Mouse (Mus musculus) liver, embryonic 14.5 days (tissue): ENCODE measurements around the gene Mansc1.

ENCODE experiments used
- CTCF ChIP-seq: IDR thresholded peaks from 2 replicates; pipeline ENCODE4 v1.5.1; 2016; ENCODE audit warnings: antibody characterized with exemption, low read depth, control low read depth
- EP300 ChIP-seq: IDR thresholded peaks from 2 replicates; pipeline ENCODE4 v1.6.1; 2016; ENCODE audit warnings: antibody characterized with exemption, low read depth

DNA sequence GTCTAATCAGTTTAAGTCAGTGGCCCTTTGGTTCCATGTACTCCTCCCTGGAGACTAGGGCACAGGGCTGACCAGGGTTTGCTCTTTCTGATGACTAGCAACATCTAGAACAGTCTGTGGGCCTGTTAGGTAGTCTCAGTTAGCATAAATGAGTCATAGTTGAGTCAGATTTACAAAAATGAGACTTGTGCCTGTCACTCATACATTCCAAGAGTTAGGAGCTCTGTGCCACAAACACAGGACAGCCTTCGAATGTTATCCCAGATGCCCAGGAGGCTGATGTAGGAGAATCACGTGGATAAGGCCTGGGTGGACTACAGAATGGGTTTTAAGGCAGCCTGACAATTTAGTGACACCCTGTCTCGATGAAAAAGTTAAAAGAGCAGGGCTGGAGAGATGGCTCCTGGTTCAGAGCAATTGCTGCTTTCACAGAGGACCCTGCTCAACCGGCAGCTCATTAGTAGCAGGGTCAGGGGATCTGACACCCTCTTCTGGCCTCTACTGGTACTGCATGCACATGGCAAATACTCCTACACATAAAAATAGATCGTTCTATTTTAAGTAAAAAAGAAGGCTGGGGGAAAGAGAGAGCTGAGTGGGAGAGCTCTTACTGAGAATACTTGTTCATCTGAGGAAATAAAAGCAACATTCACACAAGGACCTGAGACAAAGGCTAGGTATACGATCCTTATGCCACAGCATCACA is 11.3 kb downstream of the Mansc1 start:
- TF ChIP-seq CTCF (peak; percentile 74), EP300 (no peak)
